Comparison of ENCODE assay signal across 8 mouse cellular contexts in genomic region chr7:130263233-130263594, GRCm38 (mm10).
DNase-seq lines count a peak whose midpoint lies in the region; ATAC-seq and TF ChIP-seq lines count a peak whose summit lies in the region.

No protein-coding gene starts in this region.

- H3K4me1 ChIP-seq in E14TG2a.4 (replicated peaks; ENCODE audit: low read depth, low read length): peaks cover 78% of the 10 kb centered on the region
- peaks cover 81% of the 10 kb centered on the region for H3K4me1 ChIP-seq in hindbrain, embryonic 13.5 days (replicated peaks)
- peaks cover 86% of the 10 kb centered on the region for H3K4me1 ChIP-seq in midbrain, embryonic 10.5 days

- peak; percentile 23 for DNase-seq in adrenal gland, adult 2 months
- no peak for DNase-seq in adrenal gland, adult 18-20 months (ENCODE audit: low spot score in 2 of 2)
- DNase-seq in midbrain, embryonic 10.5 days (ENCODE audit: low spot score): no peak
- no peak for DNase-seq in Muller cell, postnatal 12 days (ENCODE audit: inconsistent ontology term)
- DNase-seq in cerebellum, adult 9-11 months: no peak
- no peak for DNase-seq in gastrocnemius, adult 18-20 months (ENCODE audit: low spot score)

- peak overlapping the region; percentile 88 for H3K4me3 ChIP-seq in E14TG2a.4 (replicated peaks; ENCODE audit: low read length)
- H3K4me3 ChIP-seq in hindbrain, embryonic 13.5 days: peak overlapping the region; percentile 65
- peak overlapping the region; percentile 93 for H3K4me3 ChIP-seq in midbrain, embryonic 10.5 days

- no peak for TF ChIP-seq CTCF in E14TG2a.4 (conservative IDR thresholded peaks at IDR 0.05; ENCODE audit: low read length)

- peak overlapping the region; percentile 96 for H3K4me2 ChIP-seq in hindbrain, embryonic 13.5 days

- peak overlapping the region; percentile 85; the same call in 1 of the 2 replicates for H3K27ac ChIP-seq in hindbrain, embryonic 13.5 days
- H3K27ac ChIP-seq in midbrain, embryonic 10.5 days (replicated peaks): peak overlapping the region; percentile 94

- H3K9me3 ChIP-seq in E14TG2a.4 (ENCODE audit: low read length): peaks cover 20% of the 10 kb centered on the region
- no peaks in the 10 kb centered on the region for H3K9me3 ChIP-seq in hindbrain, embryonic 13.5 days
- no peaks in the 10 kb centered on the region for H3K9me3 ChIP-seq in midbrain, embryonic 10.5 days (replicated peaks)

- peak overlapping the region; percentile 88 for H3K9ac ChIP-seq in hindbrain, embryonic 13.5 days

- peaks cover 85% of the 10 kb centered on the region for H3K27me3 ChIP-seq in E14TG2a.4 (ENCODE audit: insufficient read depth, low read length)
- peaks cover 19% of the 10 kb centered on the region; the same call in 1 of the 2 replicates for H3K27me3 ChIP-seq in hindbrain, embryonic 13.5 days
- H3K27me3 ChIP-seq in midbrain, embryonic 10.5 days (ENCODE audit: low read depth, poor library complexity, severe bottlenecking): peaks cover 50% of the 10 kb centered on the region

- peaks cover 18% of the 10 kb centered on the region for H3K36me3 ChIP-seq in E14TG2a.4 (ENCODE audit: insufficient read depth, low read length)
- no peaks in the 10 kb centered on the region for H3K36me3 ChIP-seq in hindbrain, embryonic 13.5 days
- peaks cover 41% of the 10 kb centered on the region for H3K36me3 ChIP-seq in midbrain, embryonic 10.5 days

- ATAC-seq in hindbrain, embryonic 13.5 days (ENCODE audit: low FRiP score): no peak

- 21% methylated on average over 4 of the region's 4 CpGs for WGBS in hindbrain, embryonic 13.5 days
- WGBS in midbrain, embryonic 10.5 days: 21% methylated on average over 4 of the region's 4 CpGs
